Mouse (Mus musculus): ENCODE measurements around the gene Ascc2.

GRCm38 (mm10) chr11:4731781-4732180 lies 94.2 kb downstream of the Ascc2 start:
- TF ChIP-seq CTCF (IDR thresholded peaks at IDR 0.05; ENCODE audit: extremely low read depth, insufficient read depth, low read length): no peak
- TF ChIP-seq POLR2A (IDR thresholded peaks at IDR 0.05; ENCODE audit: extremely low read depth, insufficient read depth, low read length): no peak
